Mouse (Mus musculus) gastrocnemius, postnatal 36 days (tissue): ENCODE results near the gene Gm27179. TPM values are rescaled to one million over a fixed set of nuclear protein-coding genes. Genes with fewer than 3 reads are reported as not detected.
"Not testable (repeated sequence)": the region's sequence is repeated elsewhere in the genome, so short reads cannot be mapped to it uniquely, and the experiment has no call there.

Experiments
- DNase-seq, 2 experiments: peaks; one replicate each; pipeline ENCODE4 v3.0.0; 2022
- intact Hi-C: fragments of 180-260 bp; cut with DNase I; formaldehyde crosslinking; loops from one replicate; pipeline ENCODE4 v1.15.1; 2025
- total RNA-seq, 2 experiments: library from RNA; stranded (reverse); gene quantifications; 2 replicates each; pipeline ENCODE4 v1.2.3; 2021

Gene Gm27179
- total RNA-seq, 2 experiments from 2014 or later = not detected

GRCm38 (mm10) chr14:69473941-69474646 lies 38.3 kb downstream of the Gm27179 start:
- intact Hi-C loops, DNase-seq: not testable (repeated sequence)

GRCm38 (mm10) chr14:69473322-69473721 lies 39.0 kb downstream of the Gm27179 start:
- DNase-seq, intact Hi-C loops: not testable (repeated sequence)

GRCm38 (mm10) chr14:69470122-69470708 lies 42.1 kb downstream of the Gm27179 start:
- intact Hi-C loops, DNase-seq: not testable (repeated sequence)

- intact Hi-C loops = not testable (repeated sequence)
These were observed 44.6 kb downstream of the Gm27179 start for GRCm38 (mm10) chr14:69467612-69468366.

GRCm38 (mm10) chr14:69464465-69464864 lies 47.9 kb downstream of the Gm27179 start:
- intact Hi-C loops, DNase-seq: not testable (repeated sequence)

More at GRCm38 (mm10) chr14:69467612-69468366, 44.6 kb downstream of the Gm27179 start:
- DNase-seq = not testable (repeated sequence)

Other genes with a start within 250 kb of the Gm27179 start
- gene Synb, start 218.2 kb downstream of the Gm27179 start, total RNA-seq = not detected
- gene Gm16867, start 9.2 kb downstream of the Gm27179 start, total RNA-seq = 1 to 10 TPM; 2.4 to 3.4 TPM
- 10 to 100 TPM; 47.5 to 48.2 TPM for gene Entpd4b, start 42.9 kb upstream of the Gm27179 start, total RNA-seq